Comparison of ENCODE assay signal across 30 mouse cellular contexts in genomic region chr9:116327080-116327479, GRCm38 (mm10).
"Had no signal": no experiment of that assay in that cellular context is flagged by ENCODE, and none has a peak within 500 bp of the region (broad histone marks: within the 10 kb centered on the region; RNA-seq: fewer than 3 reads in every experiment).

No protein-coding gene starts in this region.

- H3K27ac ChIP-seq: limb, embryonic 12.5 days; limb, embryonic 13.5 days; limb, embryonic 15.5 days; liver, embryonic 12.5 days; liver, embryonic 13.5 days; liver, embryonic 14.5 days; liver, embryonic 15.5 days; lung, embryonic 15.5 days; macrophage; midbrain, embryonic 10.5 days; midbrain, embryonic 12.5 days; midbrain, embryonic 13.5 days; midbrain, embryonic 15.5 days; neural tube, embryonic 12.5 days had no signal

- DNase-seq: left cerebral cortex, postnatal 4 days; liver; liver, embryonic 13.5 days; liver, postnatal 0 days; lung, adult 18-20 months; lung, adult 2 months; lung, embryonic 14.5 days; lung, postnatal 10 days; lung, postnatal 14 days; lung, postnatal 36 days; lung, postnatal 4 days; midbrain, embryonic 14.5 days had no signal

- H3K4me3 ChIP-seq: limb, embryonic 10.5 days; limb, embryonic 12.5 days; limb, embryonic 13.5 days; limb, embryonic 15.5 days; liver, embryonic 12.5 days; liver, embryonic 13.5 days; liver, embryonic 15.5 days; lung, embryonic 15.5 days; megakaryocyte, embryonic 14.5 days; midbrain, embryonic 10.5 days; midbrain, embryonic 12.5 days; midbrain, embryonic 13.5 days; midbrain, embryonic 15.5 days; myocyte; neural tube, embryonic 12.5 days had no signal

- H3K4me2 ChIP-seq: limb, embryonic 12.5 days; limb, embryonic 13.5 days; limb, embryonic 15.5 days; liver, embryonic 11.5 days; liver, embryonic 12.5 days; liver, embryonic 13.5 days; liver, embryonic 15.5 days; lung, embryonic 14.5 days; lung, embryonic 15.5 days; midbrain, embryonic 11.5 days; midbrain, embryonic 12.5 days; midbrain, embryonic 13.5 days; midbrain, embryonic 15.5 days; neural tube, embryonic 12.5 days had no signal

- H3K36me3 ChIP-seq: limb, embryonic 10.5 days; limb, embryonic 12.5 days; limb, embryonic 13.5 days; limb, embryonic 15.5 days; liver, embryonic 12.5 days; liver, embryonic 13.5 days; liver, embryonic 15.5 days; lung, embryonic 15.5 days; midbrain, embryonic 10.5 days; midbrain, embryonic 12.5 days; midbrain, embryonic 13.5 days; midbrain, embryonic 15.5 days; neural tube, embryonic 12.5 days had no signal

- H3K4me1 ChIP-seq: liver, embryonic 12.5 days; liver, embryonic 13.5 days; liver, embryonic 15.5 days; midbrain, embryonic 12.5 days; midbrain, embryonic 13.5 days; midbrain, embryonic 15.5 days had no signal

- H3K9me3 ChIP-seq: limb, embryonic 10.5 days; limb, embryonic 12.5 days; limb, embryonic 13.5 days; limb, embryonic 15.5 days; liver, embryonic 12.5 days; liver, embryonic 13.5 days; liver, embryonic 15.5 days; lung, embryonic 15.5 days; megakaryocyte, embryonic 14.5 days; midbrain, embryonic 10.5 days; midbrain, embryonic 12.5 days; midbrain, embryonic 13.5 days; midbrain, embryonic 15.5 days; neural tube, embryonic 12.5 days had no signal

- H3K9ac ChIP-seq: limb, embryonic 12.5 days; limb, embryonic 13.5 days; limb, embryonic 15.5 days; liver, embryonic 12.5 days; liver, embryonic 13.5 days; liver, embryonic 14.5 days; liver, embryonic 15.5 days; liver, postnatal 0 days; lung, embryonic 14.5 days; lung, embryonic 15.5 days; midbrain, embryonic 12.5 days; midbrain, embryonic 13.5 days; midbrain, embryonic 15.5 days; neural tube, embryonic 12.5 days had no signal

- H3K27me3 ChIP-seq: limb, embryonic 12.5 days; limb, embryonic 13.5 days; limb, embryonic 15.5 days; liver, embryonic 12.5 days; liver, embryonic 13.5 days; liver, embryonic 15.5 days; lung, embryonic 15.5 days; midbrain, embryonic 12.5 days; midbrain, embryonic 13.5 days; midbrain, embryonic 15.5 days; neural tube, embryonic 12.5 days had no signal
